Mouse (Mus musculus): Measurements from ENCODE around the gene Cntn6.

GRCm38 (mm10) chr6:104479242-104479641 is 13.3 kb upstream of the Cntn6 start:
- TF ChIP-seq GATA1 (IDR thresholded peaks at IDR 0.05; ENCODE audit: borderline replicate concordance, low read length) (no peak), FLI1 (IDR thresholded peaks at IDR 0.05; ENCODE audit: low read length) (no peak)

All from megakaryocyte, embryonic 14.5 days (primary cell).